Mouse (Mus musculus) kidney, adult 2 months (tissue): ENCODE data around the gene Rpl27.

Experiments used
- CTCF ChIP-seq: fragments of 200-500 bp; conservative IDR thresholded peaks from 2 replicates; pipeline ENCODE4 v1.5.1; 2011; ENCODE audit warnings: low read depth, mild to moderate bottlenecking, control low read depth, low read length, moderate library complexity, mixed read lengths; ENCODE audit not compliant: insufficient read depth, insufficient read length
- POLR2A ChIP-seq: fragments of 200-500 bp; IDR thresholded peaks from one replicate; pipeline ENCODE4 v1.6.1; 2011; ENCODE audit warnings: low read depth, low read length, control low read depth

GRCm38 (mm10) chr11:101468263-101468688, 26.2 kb downstream of the Rpl27 start:
- TF ChIP-seq CTCF (no peak), POLR2A (no peak)
